Mouse (Mus musculus) gonadal fat pad, adult 2 months (tissue): Measurements from ENCODE around the gene Sass6. TPM values are rescaled to one million over a fixed set of nuclear protein-coding genes. Genes with fewer than 3 reads are reported as not detected.
"Not testable (repeated sequence)": the region's sequence is repeated elsewhere in the genome, so short reads cannot be mapped to it uniquely, and the experiment has no call there.

ENCODE experiments used
- DNase-seq: peaks from one replicate; pipeline ENCODE4 v3.0.0-alpha.2; 2012; ENCODE audit warnings: low read depth
- polyA plus RNA-seq: library from polyadenylated mRNA; depleted of rRNA; stranded (reverse); fragments of >200 nt; gene quantifications from 2 replicates; pipeline ENCODE4 v1.2.3, GENCODE M21; 2012

Sass6 gene
- polyA plus RNA-seq, 1 experiment = 0.90 TPM

GRCm38 (mm10) chr3:116631459-116631858 lies 36.7 kb downstream of the Sass6 start:
- DNase-seq = no peak

GRCm38 (mm10) chr3:116632971-116633370 lies 38.2 kb downstream of the Sass6 start:
- DNase-seq = no peak

GRCm38 (mm10) chr3:116634091-116634490 lies 39.3 kb downstream of the Sass6 start:
- DNase-seq = no peak

GRCm38 (mm10) chr3:116634853-116635252 lies 40.1 kb downstream of the Sass6 start:
- no peak for DNase-seq

GRCm38 (mm10) chr3:116635799-116636198 lies 41.0 kb downstream of the Sass6 start:
- no peak for DNase-seq

- peak; percentile 60 for DNase-seq
Observed at GRCm38 (mm10) chr3:116637693-116638476, 43.1 kb downstream of the Sass6 start.

- DNase-seq = no peak
Observed at GRCm38 (mm10) chr3:116638572-116638971, 43.8 kb downstream of the Sass6 start.

GRCm38 (mm10) chr3:116640024-116640423 lies 45.2 kb downstream of the Sass6 start:
- no peak for DNase-seq

GRCm38 (mm10) chr3:116641811-116642371 lies 47.1 kb downstream of the Sass6 start:
- DNase-seq = no peak

- no peak for DNase-seq
Observed at GRCm38 (mm10) chr3:116642373-116642772, 47.6 kb downstream of the Sass6 start.

GRCm38 (mm10) chr3:116646387-116646786 lies 51.6 kb downstream of the Sass6 start:
- DNase-seq = no peak

GRCm38 (mm10) chr3:116648805-116649204 lies 54.0 kb downstream of the Sass6 start:
- DNase-seq = no peak

GRCm38 (mm10) chr3:116650698-116651097 lies 55.9 kb downstream of the Sass6 start:
- DNase-seq = no peak

GRCm38 (mm10) chr3:116652033-116652446 lies 57.3 kb downstream of the Sass6 start:
- DNase-seq = no peak

GRCm38 (mm10) chr3:116653278-116653945 lies 58.6 kb downstream of the Sass6 start:
- DNase-seq = no peak

- not testable (repeated sequence) for DNase-seq
Observed at GRCm38 (mm10) chr3:116654051-116654450, 59.3 kb downstream of the Sass6 start.

GRCm38 (mm10) chr3:116656184-116656965 lies 61.6 kb downstream of the Sass6 start:
- no peak for DNase-seq

GRCm38 (mm10) chr3:116658928-116659565 lies 64.3 kb downstream of the Sass6 start:
- DNase-seq = no peak

GRCm38 (mm10) chr3:116659856-116660430 lies 65.2 kb downstream of the Sass6 start:
- no peak for DNase-seq

GRCm38 (mm10) chr3:116661288-116661869 lies 66.6 kb downstream of the Sass6 start:
- no peak for DNase-seq
